Mouse (Mus musculus) stomach, postnatal 0 days (tissue): ENCODE measurements at regions not wholly inside any gene's neighbourhood (a gene's known extent, or its start where the extent isn't known, plus 50 kb on each side); places are given as distances from the start of the nearest gene placed in this dataset.

ENCODE experiments used
- ATAC-seq: fragments of 200-750 bp; cut with Nextera tagmentation; 2 replicates; pipeline ENCODE4 v1.8.0; 2017; ENCODE audit not compliant: low FRiP score, low TSS enrichment
- DNase-seq: peaks from one replicate; pipeline ENCODE4 v3.0.0-alpha.2; 2016; ENCODE audit warnings: low spot score
- H3K27ac ChIP-seq: fragments of 300-500 bp; sonication (generic); replicated peaks from 2 replicates; pipeline ENCODE4 v1.5.1; 2014; ENCODE audit warnings: mild to moderate bottlenecking, control low read depth
- H3K27me3 ChIP-seq: fragments of 300-500 bp; sonication (generic); 2 replicates; pipeline ENCODE4 v1.6.1; 2014; ENCODE audit warnings: low read length; ENCODE audit not compliant: control insufficient read depth, insufficient read depth
- H3K36me3 ChIP-seq: fragments of 300-500 bp; sonication (generic); 2 replicates; pipeline ENCODE4 v1.6.1; 2014; ENCODE audit warnings: low read length, mixed read lengths; ENCODE audit not compliant: control insufficient read depth, insufficient read depth
- H3K4me1 ChIP-seq: fragments of 300-500 bp; sonication (generic); replicated peaks from 2 replicates; pipeline ENCODE4 v1.6.1; 2014; ENCODE audit warnings: antibody characterized with exemption; ENCODE audit not compliant: control insufficient read depth, insufficient read depth
- H3K4me2 ChIP-seq: fragments of 300-500 bp; sonication (generic); replicated peaks from 2 replicates; pipeline ENCODE4 v1.6.1; 2014; ENCODE audit warnings: low read depth, mild to moderate bottlenecking, control low read depth, moderate library complexity
- H3K4me3 ChIP-seq: fragments of 300-500 bp; sonication (generic); 2 replicates; pipeline ENCODE4 v1.5.1; 2014; ENCODE audit warnings: low read depth, low read length, control low read depth
- H3K9ac ChIP-seq: fragments of 300-500 bp; sonication (generic); 2 replicates; pipeline ENCODE4 v1.6.1; 2014; ENCODE audit warnings: mild to moderate bottlenecking, low read length, control low read depth, mixed read lengths
- H3K9me3 ChIP-seq: fragments of 300-500 bp; sonication (generic); 2 replicates; pipeline ENCODE4 v1.6.1; 2016; ENCODE audit warnings: low read length; ENCODE audit not compliant: control insufficient read depth
- CTCF ChIP-seq: IDR thresholded peaks from 2 replicates; pipeline ENCODE4 v1.5.1; 2016; ENCODE audit warnings: antibody characterized with exemption, low read depth, mild to moderate bottlenecking, moderate library complexity
- EP300 ChIP-seq: optimal IDR thresholded peaks from 2 replicates; pipeline ENCODE3; 2016; ENCODE audit warnings: antibody characterized with exemption
- WGBS: fragments of 180-500 bp; shearing (Covaris S2); extraction: QIAGEN DNeasy Blood & Tissue Kit; methylation state at CpG from one replicate; pipeline ENCODE4 v1.1.7; 2014; 5-methylcytosine and 5-hydroxymethylcytosine counted together

DNA sequence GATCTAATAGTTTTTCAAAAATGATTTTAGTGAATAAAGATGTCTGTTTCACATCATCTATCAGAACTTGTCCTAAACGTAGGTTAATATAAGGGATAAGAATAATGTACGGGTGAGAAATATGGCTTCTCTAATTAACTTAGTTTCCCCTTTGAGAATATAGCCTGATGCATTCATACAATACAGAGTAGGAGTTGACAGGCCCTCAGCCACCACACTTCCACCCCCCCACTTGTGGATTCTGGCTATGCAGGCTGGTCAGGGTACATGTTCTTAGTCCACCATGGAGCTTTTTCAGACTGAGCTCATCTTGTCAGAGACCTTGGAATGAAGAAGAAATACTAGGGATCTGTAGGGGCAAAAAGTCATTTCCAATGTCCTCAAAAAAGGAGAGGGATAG lies 80.1 kb downstream of the Anxa1 start:
- ATAC-seq (no peak), DNase-seq (no peak)
- no peak overlapping the region for H3K27ac ChIP-seq
- no peaks in the 10 kb centered on the region for H3K9me3 ChIP-seq
- H3K27me3 ChIP-seq: no peaks in the 10 kb centered on the region
- no peak overlapping the region for H3K4me3 ChIP-seq
- H3K4me2 ChIP-seq: no peak overlapping the region
- 81% methylated on average over 2 of the region's 2 CpGs for WGBS
- no peaks in the 10 kb centered on the region for H3K36me3 ChIP-seq
- H3K4me1 ChIP-seq: no peaks in the 10 kb centered on the region
- no peak for TF ChIP-seq CTCF
- no peak for TF ChIP-seq EP300
- no peak overlapping the region for H3K9ac ChIP-seq

DNA sequence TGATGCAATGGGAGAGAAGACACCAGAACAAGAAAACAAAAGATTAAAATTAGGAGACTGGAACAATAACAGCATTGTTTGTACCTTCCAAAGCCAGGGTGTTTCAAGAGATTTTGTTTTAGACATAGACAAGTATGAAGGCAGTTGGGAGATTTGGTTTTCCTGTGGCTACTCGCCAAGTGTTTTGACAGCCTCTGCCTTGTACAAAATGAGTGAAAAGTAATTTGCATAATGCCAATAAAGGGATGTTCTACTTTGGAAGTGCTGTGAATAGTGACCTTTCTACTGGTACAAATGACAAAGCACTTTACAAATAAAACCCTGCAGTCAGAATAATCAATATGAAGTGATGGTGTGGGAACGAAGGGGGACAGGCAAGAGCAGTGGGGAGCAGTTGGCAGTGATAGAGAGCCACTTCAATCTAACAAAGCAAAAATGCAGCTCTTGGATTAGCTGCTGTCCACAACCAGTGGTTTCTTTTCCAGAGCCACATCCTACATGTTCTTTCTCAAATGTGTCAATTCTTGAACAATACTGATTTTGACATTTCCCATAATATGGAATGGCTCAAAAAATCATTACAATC lies 90.6 kb downstream of the Anxa1 start:
- H3K36me3 ChIP-seq: no peaks in the 10 kb centered on the region
- no peak overlapping the region for H3K4me3 ChIP-seq
- no peaks in the 10 kb centered on the region for H3K4me1 ChIP-seq
- no peak for DNase-seq
- H3K27me3 ChIP-seq: no peaks in the 10 kb centered on the region
- WGBS: 66% methylated on average over 2 of the region's 2 CpGs
- H3K9ac ChIP-seq: no peak overlapping the region
- H3K9me3 ChIP-seq: no peaks in the 10 kb centered on the region
- no peak overlapping the region for H3K4me2 ChIP-seq
- ATAC-seq: no peak
- TF ChIP-seq CTCF (no peak), EP300 (no peak)
- no peak overlapping the region for H3K27ac ChIP-seq

DNA sequence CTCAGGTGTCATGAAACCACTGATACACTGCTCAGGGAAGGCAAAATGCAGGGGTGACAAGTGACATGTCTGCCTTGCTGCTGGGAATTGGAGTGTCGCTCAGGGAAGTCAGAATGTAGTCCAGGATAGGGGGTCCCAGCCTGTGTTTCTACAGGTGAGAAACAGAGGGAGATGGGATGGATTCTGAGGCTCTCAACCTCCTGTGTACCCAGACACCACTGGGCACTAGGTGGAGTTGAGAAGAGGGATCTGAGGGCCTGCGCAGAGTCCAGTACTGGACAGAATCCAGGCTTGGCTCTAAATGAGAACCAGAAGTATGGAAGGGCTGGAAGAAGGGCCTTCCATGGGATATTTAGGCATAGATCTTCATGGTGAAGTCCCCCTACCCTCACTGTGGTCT lies 92.3 kb downstream of the Anxa1 start:
- ATAC-seq: no peak
- H3K36me3 ChIP-seq: no peaks in the 10 kb centered on the region
- H3K4me1 ChIP-seq: no peaks in the 10 kb centered on the region
- TF ChIP-seq CTCF (no peak), EP300 (no peak)
- no peak overlapping the region for H3K4me2 ChIP-seq
- 91% methylated on average over 2 of the region's 2 CpGs for WGBS
- no peak overlapping the region for H3K4me3 ChIP-seq
- no peak for DNase-seq
- no peaks in the 10 kb centered on the region for H3K9me3 ChIP-seq
- no peaks in the 10 kb centered on the region for H3K27me3 ChIP-seq
- no peak overlapping the region for H3K27ac ChIP-seq
- H3K9ac ChIP-seq: no peak overlapping the region

DNA sequence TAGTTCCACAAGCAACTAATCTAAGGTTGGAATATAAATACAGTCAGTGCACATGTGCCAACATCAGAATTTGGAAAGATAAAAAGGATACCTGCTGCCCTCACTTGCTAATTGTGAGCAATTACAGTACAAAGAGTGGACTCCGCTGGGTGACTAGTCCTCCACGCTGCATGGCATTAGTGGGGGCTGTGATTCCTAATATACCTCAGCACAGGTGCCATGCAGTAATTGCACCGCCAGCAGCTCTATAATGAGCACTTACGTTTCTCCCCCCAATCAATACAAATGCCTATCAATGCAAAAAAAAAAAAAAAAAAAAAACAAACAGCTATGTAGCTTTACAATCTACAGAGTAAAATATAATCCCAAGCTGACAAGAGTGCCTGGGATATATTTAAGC lies 105.6 kb downstream of the Anxa1 start:
- 85% methylated on average over 4 of the region's 4 CpGs for WGBS
- no peak overlapping the region for H3K27ac ChIP-seq
- no peak for DNase-seq
- H3K4me1 ChIP-seq: no peaks in the 10 kb centered on the region
- no peaks in the 10 kb centered on the region for H3K27me3 ChIP-seq
- no peak overlapping the region for H3K9ac ChIP-seq
- ATAC-seq: no peak
- no peak overlapping the region for H3K4me2 ChIP-seq
- no peak for TF ChIP-seq EP300
- TF ChIP-seq CTCF: no peak
- no peak overlapping the region for H3K4me3 ChIP-seq
- no peaks in the 10 kb centered on the region for H3K9me3 ChIP-seq
- no peaks in the 10 kb centered on the region for H3K36me3 ChIP-seq

DNA sequence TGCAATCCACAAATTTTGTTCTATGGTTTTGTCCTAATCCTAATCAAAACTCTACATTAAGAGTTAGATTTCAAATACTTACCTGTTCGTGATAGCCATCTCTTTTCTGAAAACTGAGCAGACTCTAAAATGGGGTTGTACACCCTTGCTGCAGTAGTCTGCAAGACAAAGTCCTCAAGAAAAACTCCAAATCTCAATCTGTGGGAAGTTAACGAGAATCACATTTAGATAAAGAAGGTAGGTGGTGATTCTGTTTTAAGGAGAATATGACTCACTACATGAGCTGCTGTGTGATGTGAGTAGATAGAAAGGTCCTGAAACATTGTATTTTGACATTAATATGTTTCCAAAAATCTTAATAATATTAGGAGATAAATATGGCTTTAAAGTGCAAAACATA lies 107.6 kb downstream of the Anxa1 start:
- no peaks in the 10 kb centered on the region for H3K4me1 ChIP-seq
- WGBS: 72% methylated on average over 2 of the region's 2 CpGs

DNA sequence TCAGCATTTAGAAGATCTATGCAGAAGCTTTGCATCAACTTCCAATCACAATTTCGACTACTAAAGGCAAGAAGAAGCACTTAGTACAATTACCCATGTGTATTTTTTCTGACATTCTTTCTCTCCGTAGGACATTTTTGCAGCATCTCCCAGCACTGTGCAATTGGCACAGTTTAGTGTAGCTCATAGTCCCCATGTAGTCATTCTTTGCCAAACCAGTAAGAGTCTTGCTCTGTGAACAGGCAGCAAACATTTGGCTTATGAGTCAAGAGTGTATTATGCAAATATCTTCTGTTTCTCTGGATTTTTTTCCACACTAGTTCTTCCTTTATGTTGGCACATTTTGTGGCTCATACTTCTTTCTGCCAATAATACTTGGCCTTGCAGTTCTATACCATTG lies 129.2 kb downstream of the Anxa1 start:
- 71% methylated on average over 2 of the region's 2 CpGs for WGBS
- H3K4me1 ChIP-seq: no peaks in the 10 kb centered on the region
- no peaks in the 10 kb centered on the region for H3K27me3 ChIP-seq
- no peak overlapping the region for H3K9ac ChIP-seq
- TF ChIP-seq EP300: no peak
- no peak for TF ChIP-seq CTCF
- H3K27ac ChIP-seq: no peak overlapping the region
- no peak for ATAC-seq
- DNase-seq: no peak
- no peak overlapping the region for H3K4me2 ChIP-seq
- no peaks in the 10 kb centered on the region for H3K36me3 ChIP-seq
- no peak overlapping the region for H3K4me3 ChIP-seq
- no peaks in the 10 kb centered on the region for H3K9me3 ChIP-seq

More for the DNA sequence above, 107.6 kb downstream of the Anxa1 start:
- no peaks in the 10 kb centered on the region for H3K27me3 ChIP-seq
- H3K4me3 ChIP-seq: no peak overlapping the region
- no peak for DNase-seq
- H3K4me2 ChIP-seq: no peak overlapping the region
- H3K9me3 ChIP-seq: no peaks in the 10 kb centered on the region
- no peaks in the 10 kb centered on the region for H3K36me3 ChIP-seq
- no peak overlapping the region for H3K9ac ChIP-seq
- no peak overlapping the region for H3K27ac ChIP-seq
- TF ChIP-seq EP300: no peak
- TF ChIP-seq CTCF: no peak
- ATAC-seq: no peak
